Mouse (Mus musculus): ENCODE measurements around the gene Gys2. TPM values are rescaled to one million over a fixed set of nuclear protein-coding genes. Genes with fewer than 3 reads are reported as not detected.

Gys2 gene
- polyA plus RNA-seq, 1 experiment from 2014 or later, result 0.07 TPM

DNA sequence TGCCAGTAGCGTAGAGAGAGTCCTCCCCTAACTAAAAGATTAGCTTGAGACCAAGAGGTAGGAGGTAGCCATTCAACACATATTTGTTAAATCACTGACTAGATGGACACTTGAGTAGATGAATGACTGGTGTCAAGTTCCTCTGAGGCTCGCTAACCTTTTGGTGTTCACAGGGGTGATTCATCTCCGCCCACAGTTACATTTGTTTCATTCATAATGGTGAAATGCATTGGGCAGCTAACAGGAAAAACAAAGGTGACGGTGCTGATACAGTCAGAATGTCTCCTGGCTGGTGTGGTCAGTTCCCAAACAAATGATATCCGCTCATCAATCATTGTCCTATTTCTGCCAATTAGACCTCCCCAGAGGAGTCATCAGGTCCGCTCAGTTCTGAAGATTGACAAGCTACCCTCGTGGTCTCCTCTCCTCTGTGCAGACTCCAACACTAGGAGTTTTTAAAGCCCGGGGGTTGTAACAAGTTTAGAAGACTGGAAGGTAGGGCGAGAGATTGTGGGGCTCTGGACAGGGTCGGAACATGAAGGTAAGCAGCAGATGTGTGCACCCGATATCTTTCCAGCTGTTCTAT lies 59.9 kb downstream of the Gys2 start, which contains the start of gene Spx:
Spx (plus strand) TSS at position 536 of the 586 bp plus-strand sequence.
- TF ChIP-seq EP300 (optimal IDR thresholded peaks at IDR 0.05), result no peak
- no peak for TF ChIP-seq CTCF (IDR thresholded peaks at IDR 0.05; ENCODE audit: low read depth)
- Histone ChIP-seq H3K4me3 (ENCODE audit: low read depth, low read length) (no peak within 1 kb of the TSS), H3K9me3 (ENCODE audit: control insufficient read depth, low read length) (no peaks in the 10 kb centered on the region), H3K36me3 (ENCODE audit: control insufficient read depth, insufficient read depth, low read length) (no peaks in the 10 kb centered on the region), H3K27me3 (ENCODE audit: control insufficient read depth, insufficient read depth, low read length) (no peaks in the 10 kb centered on the region), H3K27ac (replicated peaks) (no peak within 1 kb of the TSS), H3K4me2 (replicated peaks; ENCODE audit: low read depth) (no peak within 1 kb of the TSS), H3K9ac (ENCODE audit: low read length) (no peak within 1 kb of the TSS), H3K4me1 (replicated peaks; ENCODE audit: control insufficient read depth, insufficient read depth) (no peaks in the 10 kb centered on the region)
- WGBS, result 54% methylated on average over 11 of the region's 11 CpGs
- ATAC-seq (ENCODE audit: low FRiP score, low TSS enrichment) (no peak), DNase-seq (ENCODE audit: low spot score) (no peak)

DNA sequence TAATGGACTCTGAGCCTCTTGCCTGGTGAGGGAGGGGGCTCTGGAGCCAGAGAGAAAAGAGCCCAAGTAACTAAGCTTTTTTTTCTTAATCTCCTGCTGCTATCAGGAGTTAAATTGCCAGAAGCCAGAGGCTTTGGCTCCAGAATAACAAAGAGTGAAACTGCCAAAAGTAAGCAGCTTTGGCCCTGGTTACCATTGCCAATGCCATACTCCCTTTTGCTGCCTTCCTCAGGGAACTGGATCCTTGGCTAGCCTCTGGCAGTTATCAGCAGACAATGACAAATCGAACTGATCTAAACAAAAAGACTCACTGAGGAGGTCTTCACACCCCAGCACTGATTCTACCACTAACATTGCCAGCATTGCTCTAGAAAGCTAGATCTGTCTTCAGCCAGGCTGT lies 61.8 kb downstream of the Gys2 start:
- TF ChIP-seq EP300 (optimal IDR thresholded peaks at IDR 0.05), result no peak
- no peak for TF ChIP-seq CTCF (IDR thresholded peaks at IDR 0.05; ENCODE audit: low read depth)
- no peaks in the 10 kb centered on the region for H3K4me1 ChIP-seq (replicated peaks; ENCODE audit: control insufficient read depth, insufficient read depth)
- H3K9me3 ChIP-seq (ENCODE audit: control insufficient read depth, low read length), result no peaks in the 10 kb centered on the region
- H3K4me2 ChIP-seq (replicated peaks; ENCODE audit: low read depth), result no peak overlapping the region
- ATAC-seq (ENCODE audit: low FRiP score, low TSS enrichment) (no peak), DNase-seq (ENCODE audit: low spot score) (no peak)
- H3K36me3 ChIP-seq (ENCODE audit: control insufficient read depth, insufficient read depth, low read length), result no peaks in the 10 kb centered on the region
- no peak overlapping the region for H3K4me3 ChIP-seq (ENCODE audit: low read depth, low read length)
- WGBS, result 29% methylated on average over 1 of the region's 1 CpGs
- H3K27me3 ChIP-seq (ENCODE audit: control insufficient read depth, insufficient read depth, low read length), result no peaks in the 10 kb centered on the region
- H3K27ac ChIP-seq (replicated peaks), result no peak overlapping the region
- no peak overlapping the region for H3K9ac ChIP-seq (ENCODE audit: low read length)

DNA sequence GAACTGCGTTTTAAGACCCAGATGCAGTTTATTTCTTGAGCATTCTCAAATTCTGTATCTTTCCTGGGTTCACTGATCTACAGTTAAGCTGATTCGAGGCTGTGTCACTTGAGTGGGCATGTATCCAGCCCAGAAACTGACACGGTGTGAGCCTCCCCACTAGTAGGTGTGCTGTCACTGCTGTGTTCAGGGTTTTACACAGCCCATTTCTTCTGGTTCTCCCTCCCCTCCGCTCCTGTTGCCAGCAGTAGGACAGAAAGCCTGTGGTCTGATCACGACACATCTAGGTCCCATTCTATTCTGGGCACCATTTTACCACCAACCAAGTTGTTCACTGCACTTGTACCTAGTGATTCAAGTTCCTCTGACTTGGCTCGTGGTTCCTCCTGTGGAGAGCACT lies 77.2 kb downstream of the Gys2 start:
- DNase-seq (ENCODE audit: low spot score) (no peak), ATAC-seq (ENCODE audit: low FRiP score, low TSS enrichment) (no peak)
- no peak overlapping the region for H3K9ac ChIP-seq (ENCODE audit: low read length)
- no peaks in the 10 kb centered on the region for H3K4me1 ChIP-seq (replicated peaks; ENCODE audit: control insufficient read depth, insufficient read depth)
- WGBS, result 92% methylated on average over 6 of the region's 6 CpGs
- TF ChIP-seq EP300 (optimal IDR thresholded peaks at IDR 0.05), result no peak
- no peak for TF ChIP-seq CTCF (IDR thresholded peaks at IDR 0.05; ENCODE audit: low read depth)
- H3K27ac ChIP-seq (replicated peaks), result no peak overlapping the region
- no peaks in the 10 kb centered on the region for H3K27me3 ChIP-seq (ENCODE audit: control insufficient read depth, insufficient read depth, low read length)
- H3K9me3 ChIP-seq (ENCODE audit: control insufficient read depth, low read length), result no peaks in the 10 kb centered on the region
- H3K4me3 ChIP-seq (ENCODE audit: low read depth, low read length), result no peak overlapping the region
- no peak overlapping the region for H3K4me2 ChIP-seq (replicated peaks; ENCODE audit: low read depth)
- H3K36me3 ChIP-seq (ENCODE audit: control insufficient read depth, insufficient read depth, low read length), result peaks cover 8% of the 10 kb centered on the region

DNA sequence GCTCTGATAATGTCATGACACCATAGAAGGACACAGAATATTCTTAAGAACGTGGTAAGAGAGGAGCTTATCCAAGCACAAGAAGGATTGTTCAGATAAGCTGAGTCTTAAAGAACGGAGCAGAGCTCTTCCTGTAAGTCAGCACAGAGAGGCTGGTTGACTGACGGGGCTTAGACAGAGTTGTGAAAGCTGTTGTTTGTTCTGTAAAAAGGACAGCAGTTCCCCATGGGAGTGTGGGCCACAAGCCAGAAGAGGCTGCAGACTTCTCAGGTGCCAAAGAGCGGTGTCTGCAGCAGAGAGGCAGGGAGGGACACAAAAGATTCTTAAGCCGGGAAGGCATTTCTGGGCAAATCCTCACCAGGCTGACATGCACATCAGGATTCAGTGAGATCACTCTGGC lies 78.2 kb downstream of the Gys2 start:
- H3K9me3 ChIP-seq (ENCODE audit: control insufficient read depth, low read length), result no peaks in the 10 kb centered on the region
- no peak overlapping the region for H3K9ac ChIP-seq (ENCODE audit: low read length)
- DNase-seq (ENCODE audit: low spot score) (no peak), ATAC-seq (ENCODE audit: low FRiP score, low TSS enrichment) (no peak)
- no peak overlapping the region for H3K4me3 ChIP-seq (ENCODE audit: low read depth, low read length)
- WGBS, result 70% methylated on average over 5 of the region's 5 CpGs
- H3K4me2 ChIP-seq (replicated peaks; ENCODE audit: low read depth), result no peak overlapping the region
- H3K36me3 ChIP-seq (ENCODE audit: control insufficient read depth, insufficient read depth, low read length), result peaks cover 3% of the 10 kb centered on the region; the same call in 1 of the 2 replicates
- H3K4me1 ChIP-seq (replicated peaks; ENCODE audit: control insufficient read depth, insufficient read depth), result no peaks in the 10 kb centered on the region
- no peak overlapping the region for H3K27ac ChIP-seq (replicated peaks)
- H3K27me3 ChIP-seq (ENCODE audit: control insufficient read depth, insufficient read depth, low read length), result no peaks in the 10 kb centered on the region
- TF ChIP-seq CTCF (IDR thresholded peaks at IDR 0.05; ENCODE audit: low read depth) (no peak), EP300 (optimal IDR thresholded peaks at IDR 0.05) (no peak)

GRCm38 (mm10) chr6:142392312-142392711 lies 80.6 kb downstream of the Gys2 start:
- Histone ChIP-seq H3K9me3 (ENCODE audit: control insufficient read depth, low read length) (no peaks in the 10 kb centered on the region), H3K4me3 (ENCODE audit: low read depth, low read length) (no peak overlapping the region), H3K4me1 (replicated peaks; ENCODE audit: control insufficient read depth, insufficient read depth) (peaks cover 4% of the 10 kb centered on the region; the same call in 1 of the 2 replicates), H3K36me3 (ENCODE audit: control insufficient read depth, insufficient read depth, low read length) (peaks cover 3% of the 10 kb centered on the region; the same call in 1 of the 2 replicates), H3K27ac (replicated peaks) (no peak overlapping the region), H3K4me2 (replicated peaks; ENCODE audit: low read depth) (no peak overlapping the region), H3K9ac (ENCODE audit: low read length) (no peak overlapping the region), H3K27me3 (ENCODE audit: control insufficient read depth, insufficient read depth, low read length) (no peaks in the 10 kb centered on the region)
- ATAC-seq (ENCODE audit: low FRiP score, low TSS enrichment) (no peak), DNase-seq (ENCODE audit: low spot score) (no peak)
- TF ChIP-seq CTCF (IDR thresholded peaks at IDR 0.05; ENCODE audit: low read depth), result no peak
- TF ChIP-seq EP300 (optimal IDR thresholded peaks at IDR 0.05), result no peak
- WGBS, result 74% methylated on average over 5 of the region's 5 CpGs

DNA sequence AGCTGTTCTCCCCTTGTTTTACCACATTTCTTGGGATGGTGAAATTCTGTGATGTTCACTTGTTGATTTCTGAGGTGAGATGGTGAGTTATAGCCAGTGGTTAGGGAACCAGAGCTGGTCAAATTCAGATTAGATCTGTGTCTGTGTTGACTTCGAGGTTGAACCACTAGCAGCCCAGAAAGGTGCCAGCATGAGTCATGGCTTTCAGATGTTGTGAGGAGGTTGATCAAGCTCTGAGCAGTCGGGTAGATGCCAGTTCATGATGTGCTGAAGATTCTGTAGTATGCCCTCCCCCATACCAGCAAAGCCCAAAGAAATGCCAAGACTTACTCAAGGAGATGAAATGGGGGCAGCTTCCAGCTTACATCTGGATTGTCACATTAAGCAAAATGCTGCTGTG lies 83.8 kb downstream of the Gys2 start:
- no peak overlapping the region for H3K9ac ChIP-seq (ENCODE audit: low read length)
- H3K4me2 ChIP-seq (replicated peaks; ENCODE audit: low read depth), result no peak overlapping the region
- no peaks in the 10 kb centered on the region for H3K9me3 ChIP-seq (ENCODE audit: control insufficient read depth, low read length)
- DNase-seq (ENCODE audit: low spot score) (no peak), ATAC-seq (ENCODE audit: low FRiP score, low TSS enrichment) (no peak)
- H3K36me3 ChIP-seq (ENCODE audit: control insufficient read depth, insufficient read depth, low read length), result 0 out of 2 replicates have a peak, but pooled peaks cover 3% of the 10 kb centered on the region
- H3K27me3 ChIP-seq (ENCODE audit: control insufficient read depth, insufficient read depth, low read length), result no peaks in the 10 kb centered on the region
- H3K4me3 ChIP-seq (ENCODE audit: low read depth, low read length), result no peak overlapping the region
- H3K27ac ChIP-seq (replicated peaks), result no peak overlapping the region; the same call in 1 of the 2 replicates
- no peak for TF ChIP-seq CTCF (IDR thresholded peaks at IDR 0.05; ENCODE audit: low read depth)
- TF ChIP-seq EP300 (optimal IDR thresholded peaks at IDR 0.05), result no peak
- WGBS, result 65% methylated on average over 2 of the region's 2 CpGs
- H3K4me1 ChIP-seq (replicated peaks; ENCODE audit: control insufficient read depth, insufficient read depth), result peaks cover 6% of the 10 kb centered on the region; the same call in 1 of the 2 replicates

Data from stomach, postnatal 0 days (tissue).